Mouse (Mus musculus): ENCODE data around the gene Otulin. TPM values are rescaled to one million over a fixed set of nuclear protein-coding genes. Genes with fewer than 3 reads are reported as not detected.
A peak's percentile ranks its signal among the peaks of the same experiment; 100 is the strongest.

Otulin gene
- 10 to 100 TPM; 14.9 to 17.4 TPM for total RNA-seq (2021)
- long read RNA-seq, experiment 1, transcript Otulin-201 (7 exons, 1,491 nt) = major isoform, 20 of 26 reads
- long read RNA-seq, experiment 1, partial matches to known transcripts = 3 of 26 reads
- long read RNA-seq, experiment 1, other reads (novel, unspliced or antisense) = 3 of 26 reads
- long read RNA-seq, experiment 2, transcript Otulin-201 (7 exons, 1,491 nt) = major isoform, 34 of 42 reads
- long read RNA-seq, experiment 2, partial matches to known transcripts = 4 of 42 reads
- long read RNA-seq, experiment 2, other reads (novel, unspliced or antisense) = 3 of 42 reads

- intact Hi-C loops (cut with DNase I; ENCODE audit: low total_unique reads) = no loop called here
- DNase-seq = peak; percentile 99
Measured at GRCm38 (mm10) chr15:27630601-27631383, at the start of gene Otulin. TSS of gene Otulin (minus strand) at chr15:27630693.

- intact Hi-C loops (cut with DNase I; ENCODE audit: low total_unique reads) = no loop called here
- DNase-seq = no peak
Measured at GRCm38 (mm10) chr15:27678511-27678910, 48.0 kb upstream of the Otulin start.

GRCm38 (mm10) chr15:27677801-27678200 is 47.3 kb upstream of the Otulin start:
- intact Hi-C loops (cut with DNase I; ENCODE audit: low total_unique reads) = no loop called here
- DNase-seq = no peak

- DNase-seq = no peak
- intact Hi-C loops (cut with DNase I; ENCODE audit: low total_unique reads) = no loop called here
Measured at GRCm38 (mm10) chr15:27676211-27676610, 45.7 kb upstream of the Otulin start.

- intact Hi-C loops (cut with DNase I; ENCODE audit: low total_unique reads) = no loop called here
- no peak for DNase-seq
Measured at GRCm38 (mm10) chr15:27675122-27675521, 44.6 kb upstream of the Otulin start.

GRCm38 (mm10) chr15:27674041-27674440 is 43.5 kb upstream of the Otulin start:
- DNase-seq = no peak
- intact Hi-C loops (cut with DNase I; ENCODE audit: low total_unique reads) = no loop called here

- no peak for DNase-seq
- intact Hi-C loops (cut with DNase I; ENCODE audit: low total_unique reads) = no loop called here
Measured at GRCm38 (mm10) chr15:27673151-27673550, 42.7 kb upstream of the Otulin start.

GRCm38 (mm10) chr15:27672259-27672658 is 41.8 kb upstream of the Otulin start:
- intact Hi-C loops (cut with DNase I; ENCODE audit: low total_unique reads) = no loop called here
- no peak for DNase-seq

GRCm38 (mm10) chr15:27671612-27672245 is 41.2 kb upstream of the Otulin start:
- intact Hi-C loops (cut with DNase I; ENCODE audit: low total_unique reads) = no loop called here
- no peak for DNase-seq

GRCm38 (mm10) chr15:27670708-27671107 is 40.2 kb upstream of the Otulin start:
- intact Hi-C loops (cut with DNase I; ENCODE audit: low total_unique reads) = no loop called here
- no peak for DNase-seq

- DNase-seq = no peak
- intact Hi-C loops (cut with DNase I; ENCODE audit: low total_unique reads) = no loop called here
Measured at GRCm38 (mm10) chr15:27669931-27670411, 39.5 kb upstream of the Otulin start.

GRCm38 (mm10) chr15:27669276-27669675 is 38.8 kb upstream of the Otulin start:
- intact Hi-C loops (cut with DNase I; ENCODE audit: low total_unique reads) = no loop called here
- DNase-seq = no peak

GRCm38 (mm10) chr15:27668557-27668956 is 38.1 kb upstream of the Otulin start:
- intact Hi-C loops (cut with DNase I; ENCODE audit: low total_unique reads) = no loop called here

GRCm38 (mm10) chr15:27668001-27668461 is 37.5 kb upstream of the Otulin start:
- no peak for DNase-seq
- intact Hi-C loops (cut with DNase I; ENCODE audit: low total_unique reads) = no loop called here

More at GRCm38 (mm10) chr15:27668557-27668956, 38.1 kb upstream of the Otulin start:
- no peak for DNase-seq

- intact Hi-C loops (cut with DNase I; ENCODE audit: low total_unique reads) = no loop called here
- DNase-seq = no peak
Measured at GRCm38 (mm10) chr15:27666911-27667539, 36.5 kb upstream of the Otulin start.

GRCm38 (mm10) chr15:27665392-27665911 is 35.0 kb upstream of the Otulin start:
- intact Hi-C loops (cut with DNase I; ENCODE audit: low total_unique reads) = no loop called here

GRCm38 (mm10) chr15:27664126-27664525 is 33.6 kb upstream of the Otulin start:
- intact Hi-C loops (cut with DNase I; ENCODE audit: low total_unique reads) = loop anchor here (5.0 kb wide), 1 partner anchor 48 kb away; no protein-coding TSS in a partner anchor
- DNase-seq = no peak

More at GRCm38 (mm10) chr15:27665392-27665911, 35.0 kb upstream of the Otulin start:
- peak; percentile 27 for DNase-seq

- intact Hi-C loops (cut with DNase I; ENCODE audit: low total_unique reads) = loop anchor here (5.0 kb wide), 1 partner anchor 50 kb away; no protein-coding TSS in a partner anchor
Measured at GRCm38 (mm10) chr15:27662699-27663098, 32.2 kb upstream of the Otulin start.

GRCm38 (mm10) chr15:27661696-27662095 is 31.2 kb upstream of the Otulin start:
- intact Hi-C loops (cut with DNase I; ENCODE audit: low total_unique reads) = loop anchor here (5.0 kb wide), 1 partner anchor 51 kb away; no protein-coding TSS in a partner anchor
- DNase-seq = no peak

More at GRCm38 (mm10) chr15:27662699-27663098, 32.2 kb upstream of the Otulin start:
- DNase-seq = no peak

All from gastrocnemius, postnatal 14 days (tissue).